Mouse (Mus musculus): ENCODE data around the gene Gcm1.

GRCm38 (mm10) chr9:78015816-78016215 is 35.9 kb upstream of the Gcm1 start:
- TF ChIP-seq POLR2A (IDR thresholded peaks at IDR 0.05; ENCODE audit: borderline replicate concordance, extremely low read depth, insufficient read depth, insufficient read length, poor library complexity, severe bottlenecking): no peak
- no peak for TF ChIP-seq CTCF (IDR thresholded peaks at IDR 0.05; ENCODE audit: borderline replicate concordance, extremely low read depth, insufficient read depth, insufficient read length)
